Mouse (Mus musculus) neural tube, embryonic 12.5 days (tissue): ENCODE data around the gene Rpsa. TPM values are rescaled to one million over a fixed set of nuclear protein-coding genes. Genes with fewer than 3 reads are reported as not detected.

Experiments used
- polyA plus RNA-seq: library from polyadenylated mRNA; unstranded; fragments of >200 nt; fragmentation: Nextera tagmentation; extraction: Ambion mirVana; gene quantifications from 2 replicates; pipeline ENCODE4 v1.2.1, GENCODE M21; 2016

Rpsa gene
- polyA plus RNA-seq, 1 experiment from 2014 or later = 867 TPM

Other genes starting within 250 kb of the Rpsa start
- 63.1 and 67.7 TPM in 2 replicates for gene Wdr48, start 232.8 kb upstream of the Rpsa start, polyA plus RNA-seq
- 22.6 and 23.8 TPM in 2 replicates for gene Gorasp1, start 190.1 kb upstream of the Rpsa start, polyA plus RNA-seq
- gene Ttc21a, start 190.1 kb upstream of the Rpsa start, polyA plus RNA-seq = 0.28 and 0.38 TPM in 2 replicates
- 2.4 and 2.7 TPM in 2 replicates for gene Csrnp1, start 143.0 kb upstream of the Rpsa start, polyA plus RNA-seq
- 0.25 and 0.49 TPM in 2 replicates for gene Xirp1, start 104.1 kb upstream of the Rpsa start, polyA plus RNA-seq
- gene Cx3cr1, start 57.8 kb upstream of the Rpsa start, polyA plus RNA-seq = 7.4 and 7.8 TPM in 2 replicates
- not detected in 2 replicates for gene Ccr8, start 35.6 kb upstream of the Rpsa start, polyA plus RNA-seq
- gene Slc25a38, start 17.3 kb upstream of the Rpsa start, polyA plus RNA-seq = 38.2 and 38.6 TPM in 2 replicates
- gene Mobp, start 22.0 kb downstream of the Rpsa start, polyA plus RNA-seq = 0.08 and 0.17 TPM in 2 replicates
- gene Myrip, start 173.8 kb downstream of the Rpsa start, polyA plus RNA-seq = 2.3 and 2.4 TPM in 2 replicates